ENCODE assay signal across 8 mouse cellular contexts in genomic region chr6:108212881-108213295, GRCm38 (mm10). TPM values are rescaled to one million over a fixed set of nuclear protein-coding genes. Genes with fewer than 3 reads are reported as not detected.
DNase-seq lines count a peak whose midpoint lies in the region; ATAC-seq and TF ChIP-seq lines count a peak whose summit lies in the region.

TSS of gene Itpr1 (plus strand) at chr6:108213096.

- TF ChIP-seq POLR2A in brain, embryonic 14.5 days (IDR thresholded peaks at IDR 0.05; ENCODE audit: borderline replicate concordance, extremely low read depth, insufficient read depth, insufficient read length, poor library complexity, severe bottlenecking), result peak; percentile 48; the same call in 1 of the 2 replicates
- TF ChIP-seq POLR2A in liver, adult 2 months (IDR thresholded peaks at IDR 0.05; ENCODE audit: extremely low read depth, insufficient read depth, low read length), result peak; percentile 96
- peak; percentile 92 for TF ChIP-seq POLR2A in myocyte (IDR thresholded peaks at IDR 0.05; ENCODE audit: insufficient read length, low read depth)

- peak within 1 kb of the TSS; percentile 93 for H3ac ChIP-seq in C2C12 (ENCODE audit: control insufficient read depth, insufficient read length, low read depth)
- peak within 1 kb of the TSS; percentile 34 for H3ac ChIP-seq in myocyte (ENCODE audit: control insufficient read depth, insufficient read length)

- H3K27ac ChIP-seq in heart, embryonic 11.5 days (ENCODE audit: low read depth, low read length), result peak within 1 kb of the TSS; percentile 42
- H3K27ac ChIP-seq in kidney, embryonic 16.5 days (ENCODE audit: low read length), result peak within 1 kb of the TSS; percentile 88
- H3K27ac ChIP-seq in liver, adult 2 months (replicated peaks; ENCODE audit: insufficient read depth, low read depth, low read length), result peak within 1 kb of the TSS; percentile 72

- peak within 1 kb of the TSS; percentile 80 for H3K9ac ChIP-seq in heart, embryonic 11.5 days (ENCODE audit: low read depth, low read length)
- peak within 1 kb of the TSS; percentile 80 for H3K9ac ChIP-seq in kidney, embryonic 16.5 days (replicated peaks; ENCODE audit: low read length)
- H3K9ac ChIP-seq in liver, adult 2 months (ENCODE audit: low read depth, low read length), result peak within 1 kb of the TSS; percentile 77

- DNase-seq in brain, embryonic 14.5 days (ENCODE audit: low read depth), result peak; percentile 99
- DNase-seq in liver, adult 2 months (ENCODE audit: extremely low read depth, low read depth, low spot score), result peak; percentile 94
- peak; percentile 98 for DNase-seq in splenic B cell, adult 2 months (ENCODE audit: low read depth, low spot score)

- H3K27me3 ChIP-seq in C2C12 (ENCODE audit: control insufficient read depth, insufficient read depth, insufficient read length), result peaks cover 3% of the 10 kb centered on the region
- no peaks in the 10 kb centered on the region for H3K27me3 ChIP-seq in erythroblast, embryonic 14.5 days (ENCODE audit: control insufficient read depth)
- H3K27me3 ChIP-seq in heart, embryonic 11.5 days (ENCODE audit: control insufficient read depth, insufficient read depth, low read length), result no peaks in the 10 kb centered on the region
- no peaks in the 10 kb centered on the region for H3K27me3 ChIP-seq in kidney, embryonic 16.5 days (ENCODE audit: insufficient read depth, low read length)
- H3K27me3 ChIP-seq in liver, adult 2 months (ENCODE audit: control insufficient read depth, insufficient read depth, low read length), result no peaks in the 10 kb centered on the region
- no peaks in the 10 kb centered on the region for H3K27me3 ChIP-seq in myocyte (ENCODE audit: control insufficient read depth, insufficient read depth, insufficient read length)
- H3K27me3 ChIP-seq in splenic B cell, adult 2 months (ENCODE audit: control insufficient read depth, insufficient read depth, low read length, poor library complexity, severe bottlenecking), result no peaks in the 10 kb centered on the region

- 0% methylated on average over 27 of the region's 27 CpGs for WGBS in heart, embryonic 11.5 days (ENCODE audit: insufficient replicate concordance)
- under 1% methylated on average over 27 of the region's 27 CpGs for WGBS in kidney, embryonic 16.5 days
- 0% methylated on average over 27 of the region's 27 CpGs for WGBS in liver, adult 2 months

- no peaks in the 10 kb centered on the region for H3K9me3 ChIP-seq in erythroblast, embryonic 14.5 days (ENCODE audit: control insufficient read depth, low read length)
- H3K9me3 ChIP-seq in heart, embryonic 11.5 days (replicated peaks; ENCODE audit: control insufficient read depth, low read length), result no peaks in the 10 kb centered on the region
- H3K9me3 ChIP-seq in kidney, embryonic 16.5 days (ENCODE audit: low read length), result no peaks in the 10 kb centered on the region

- H3K79me2 ChIP-seq in C2C12 (ENCODE audit: control insufficient read depth, insufficient read depth), result no peaks in the 10 kb centered on the region
- peaks cover 10% of the 10 kb centered on the region; the same call in 1 of the 2 replicates for H3K79me2 ChIP-seq in liver, adult 2 months (ENCODE audit: control insufficient read depth, insufficient read depth, low read length)
- no peaks in the 10 kb centered on the region for H3K79me2 ChIP-seq in myocyte (ENCODE audit: control insufficient read depth, insufficient read depth)

- ATAC-seq in heart, embryonic 11.5 days (replicated peaks; ENCODE audit: insufficient number of reproducible peaks, low FRiP score, low TSS enrichment), result peak; percentile 99
- peak; percentile 100 for ATAC-seq in kidney, embryonic 16.5 days (ENCODE audit: low FRiP score, low TSS enrichment)

- peak within 1 kb of the TSS; percentile 79 for H3K4me2 ChIP-seq in heart, embryonic 11.5 days
- peak within 1 kb of the TSS; percentile 85 for H3K4me2 ChIP-seq in kidney, embryonic 16.5 days (replicated peaks; ENCODE audit: low read depth, low read length)
- peak within 1 kb of the TSS; percentile 85 for H3K4me2 ChIP-seq in myocyte (ENCODE audit: low read depth)

- no peak for TF ChIP-seq CTCF in C2C12 (IDR thresholded peaks at IDR 0.05; ENCODE audit: control insufficient read depth, insufficient read depth, insufficient read length)
- TF ChIP-seq CTCF in brain, embryonic 14.5 days (IDR thresholded peaks at IDR 0.05; ENCODE audit: borderline replicate concordance, extremely low read depth, insufficient read depth, insufficient read length), result no peak
- no peak for TF ChIP-seq CTCF in liver, adult 2 months (IDR thresholded peaks at IDR 0.05; ENCODE audit: low read depth, low read length)

- H3K4me1 ChIP-seq in erythroblast, embryonic 14.5 days (ENCODE audit: control insufficient read depth), result peaks cover 41% of the 10 kb centered on the region
- peaks cover 21% of the 10 kb centered on the region for H3K4me1 ChIP-seq in heart, embryonic 11.5 days (ENCODE audit: control insufficient read depth, insufficient read depth, low read length)
- H3K4me1 ChIP-seq in kidney, embryonic 16.5 days (ENCODE audit: insufficient read depth, low read length), result peaks cover 25% of the 10 kb centered on the region
- peaks cover 11% of the 10 kb centered on the region; the same call in 1 of the 2 replicates for H3K4me1 ChIP-seq in liver, adult 2 months (ENCODE audit: control insufficient read depth, insufficient read depth, low read length)

- peak within 1 kb of the TSS; percentile 61 for H3K4me3 ChIP-seq in C2C12 (ENCODE audit: insufficient read depth, poor library complexity, severe bottlenecking)
- H3K4me3 ChIP-seq in erythroblast, embryonic 14.5 days (replicated peaks), result peak within 1 kb of the TSS; percentile 86
- H3K4me3 ChIP-seq in heart, embryonic 11.5 days (ENCODE audit: low read depth, low read length), result peak within 1 kb of the TSS; percentile 76
- H3K4me3 ChIP-seq in kidney, embryonic 16.5 days (ENCODE audit: low read length), result peak within 1 kb of the TSS; percentile 89
- H3K4me3 ChIP-seq in liver, adult 2 months (ENCODE audit: insufficient read depth, low read depth, low read length), result peak within 1 kb of the TSS; percentile 79
- peak within 1 kb of the TSS; percentile 72 for H3K4me3 ChIP-seq in myocyte

- H3K36me3 ChIP-seq in C2C12 (ENCODE audit: control insufficient read depth, insufficient read depth), result no peaks in the 10 kb centered on the region
- H3K36me3 ChIP-seq in erythroblast, embryonic 14.5 days (ENCODE audit: control insufficient read depth), result no peaks in the 10 kb centered on the region
- no peaks in the 10 kb centered on the region for H3K36me3 ChIP-seq in heart, embryonic 11.5 days (ENCODE audit: control insufficient read depth, insufficient read depth, low read length)
- no peaks in the 10 kb centered on the region for H3K36me3 ChIP-seq in kidney, embryonic 16.5 days (ENCODE audit: insufficient read depth, low read length)
- H3K36me3 ChIP-seq in liver, adult 2 months (ENCODE audit: control insufficient read depth, insufficient read depth, low read length), result no peaks in the 10 kb centered on the region
- H3K36me3 ChIP-seq in myocyte (ENCODE audit: control insufficient read depth, insufficient read depth), result no peaks in the 10 kb centered on the region
- H3K36me3 ChIP-seq in splenic B cell, adult 2 months (ENCODE audit: control insufficient read depth, insufficient read depth, low read length, poor library complexity, severe bottlenecking), result peaks cover 4% of the 10 kb centered on the region; the same call in 1 of the 2 replicates

- H3K79me3 ChIP-seq in C2C12 (ENCODE audit: low read depth), result no peaks in the 10 kb centered on the region

TF ChIP-seq in C2C12, 6 proteins besides CTCF, POLR2A, EP300 and RAD21:
- TF ChIP-seq CEBPB (IDR thresholded peaks at IDR 0.05; ENCODE audit: low read depth), result no peak
- TF ChIP-seq USF1 (IDR thresholded peaks at IDR 0.05; ENCODE audit: low read depth), result no peak
- no peak for TF ChIP-seq MAX (IDR thresholded peaks at IDR 0.05)
- TF ChIP-seq FOSL1 (IDR thresholded peaks at IDR 0.05; ENCODE audit: insufficient read depth, low read length, poor library complexity, severe bottlenecking), result no peak
- TF ChIP-seq MYOD1 (IDR thresholded peaks at IDR 0.05; ENCODE audit: control insufficient read depth, insufficient read length, low read depth), result no peak
- no peak for TF ChIP-seq MYOG (IDR thresholded peaks at IDR 0.05; ENCODE audit: control insufficient read depth, extremely low read depth, insufficient read length)
TF ChIP-seq in C2C12: peak in this region for 0.

TF ChIP-seq in myocyte, 11 proteins besides CTCF, POLR2A, EP300 and RAD21:
- no peak for TF ChIP-seq CEBPB (IDR thresholded peaks at IDR 0.05; ENCODE audit: insufficient read depth, poor library complexity, severe bottlenecking)
- peak; percentile 73 for TF ChIP-seq POLR2AphosphoS2 (IDR thresholded peaks at IDR 0.05; ENCODE audit: insufficient read length, low read depth)
- TF ChIP-seq REST (IDR thresholded peaks at IDR 0.05; ENCODE audit: insufficient read depth, insufficient read length), result peak; percentile 32
- TF ChIP-seq E2F4 (IDR thresholded peaks at IDR 0.05; ENCODE audit: insufficient read depth), result peak; percentile 60
- no peak for TF ChIP-seq USF1 (IDR thresholded peaks at IDR 0.05; ENCODE audit: low read depth)

RNA-seq across cellular contexts. Expression of gene Itpr1, which starts in this region (rescaled TPM):
- polyA plus RNA-seq in C2C12 (2012; fragmentation: generic; extraction: Trizol), result 4.9 TPM
- polyA plus RNA-seq in brain, embryonic 14.5 days (2012; rRNA removed), result 7.5 and 9.9 TPM in 2 replicates
- 0.03 and 0.07 TPM in 2 replicates for polyA plus RNA-seq in erythroblast, embryonic 14.5 days (2012)
- polyA plus RNA-seq in heart, embryonic 11.5 days (2014; fragmentation: Nextera tagmentation; extraction: Ambion mirVana), result 14.3 and 16.7 TPM in 2 replicates
- 24.6 and 25.2 TPM in 2 replicates for polyA plus RNA-seq in kidney, embryonic 16.5 days (2015; fragmentation: Nextera tagmentation; extraction: Ambion mirVana)
- 55.0 and 56.6 TPM in 2 replicates for total RNA-seq in liver, adult 2 months (2014; rRNA removed)
- polyA plus RNA-seq in liver, adult 2 months (2012; rRNA removed), result 6.9 and 9.2 TPM in 2 replicates
- 3.1 TPM for polyA plus RNA-seq in myocyte (2012; fragmentation: generic; extraction: Trizol)

Comparison
In these comparisons a context has a peak if more than half of its experiments do, and no peak if none do; other contexts are left out.
1. Peak in every context shown above with its lines: DNase-seq, ATAC-seq, H3K4me3 ChIP-seq and H3K27ac ChIP-seq.